Mouse (Mus musculus) embryo, embryonic 9.5 days (tissue): ENCODE measurements around the gene Sesn1.
"Not testable (repeated sequence)": the region's sequence is repeated elsewhere in the genome, so short reads cannot be mapped to it uniquely, and the experiment has no call there.

Experiments
- DNase-seq: peaks from one replicate; pipeline ENCODE4 v3.0.0-alpha.2; 2017; ENCODE audit errors: extremely low spot score

Sesn1 gene

GRCm38 (mm10) chr10:41908899-41909298 is 99.2 kb downstream of the Sesn1 start:
- no peak for DNase-seq

DNA sequence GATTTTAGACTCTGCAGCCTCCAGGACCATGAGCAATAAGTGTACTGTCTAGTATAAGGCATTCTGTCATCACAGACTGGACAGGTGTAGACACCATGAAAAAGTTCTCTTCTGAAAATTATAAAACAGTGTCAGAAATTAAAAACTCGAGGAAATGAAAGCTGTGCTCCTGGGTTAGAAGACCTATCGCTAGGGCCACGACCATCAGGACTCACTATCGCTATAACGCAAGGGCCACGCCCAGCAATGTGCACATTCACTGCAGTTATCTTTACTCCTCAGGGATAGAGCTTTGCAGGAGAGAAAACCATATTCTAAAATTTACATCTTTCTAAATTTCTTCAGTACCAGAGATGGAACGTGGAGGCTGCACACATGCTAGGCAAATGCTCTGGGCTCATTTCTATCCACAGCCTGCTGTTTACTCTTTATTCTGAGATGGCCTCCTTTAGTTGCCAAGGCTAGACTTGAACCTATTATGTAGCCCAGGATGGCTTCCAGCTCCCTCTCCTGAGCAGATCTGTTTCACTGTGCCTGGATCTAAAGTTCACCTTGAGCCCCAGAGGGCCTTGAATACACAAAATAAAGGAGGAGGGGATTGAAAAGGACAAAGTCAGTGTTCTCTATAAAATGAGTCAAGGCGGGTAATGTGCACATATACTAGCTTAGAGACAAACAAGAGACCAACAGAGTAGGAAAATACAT is 102.7 kb downstream of the Sesn1 start:
- DNase-seq, result no peak

DNA sequence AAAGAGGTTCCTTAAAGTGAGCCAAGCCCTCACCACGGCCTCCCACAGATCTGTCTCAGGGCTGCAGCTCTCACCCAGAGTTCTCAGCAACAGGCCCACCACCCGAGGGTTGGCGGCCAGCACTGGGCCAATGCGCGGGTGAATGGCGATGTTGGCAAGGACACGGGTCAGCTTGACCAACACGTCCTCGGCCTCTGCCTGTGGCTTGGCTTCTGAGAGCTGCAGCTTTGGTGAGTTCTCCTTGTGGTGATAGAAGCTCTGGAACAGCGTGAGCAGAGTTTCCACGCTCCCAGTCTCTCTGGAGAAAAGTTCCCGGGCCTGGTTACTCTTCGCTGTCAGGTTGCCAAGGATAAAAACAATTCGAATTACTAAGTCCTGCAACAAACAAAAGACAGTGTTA is 117.0 kb downstream of the Sesn1 start:
- DNase-seq, result no peak

DNA sequence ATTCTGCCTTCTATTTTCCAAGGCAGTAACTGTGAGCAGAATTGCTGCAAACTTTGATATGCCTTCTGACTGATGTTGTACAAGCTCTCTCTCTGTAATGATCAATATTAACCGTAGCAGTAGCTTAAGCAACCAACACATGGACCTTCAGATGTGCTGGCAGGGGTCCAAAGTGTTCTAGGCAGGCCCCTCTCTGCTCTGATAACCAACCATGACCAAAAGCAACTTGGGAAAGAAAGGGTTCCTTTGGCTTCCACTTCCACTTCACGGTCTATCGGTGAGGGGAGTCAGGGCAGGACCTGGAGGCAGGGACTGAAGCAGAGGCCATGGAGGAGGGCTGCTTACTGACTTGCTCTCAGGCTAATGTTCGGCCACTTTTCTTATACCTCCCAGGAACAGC is 121.2 kb downstream of the Sesn1 start:
- DNase-seq, result no peak

- DNase-seq, result no peak
Measured at GRCm38 (mm10) chr10:41931962-41932361, 122.2 kb downstream of the Sesn1 start.

- DNase-seq, result no peak
Measured at GRCm38 (mm10) chr10:41932943-41933342, 123.2 kb downstream of the Sesn1 start.

DNA sequence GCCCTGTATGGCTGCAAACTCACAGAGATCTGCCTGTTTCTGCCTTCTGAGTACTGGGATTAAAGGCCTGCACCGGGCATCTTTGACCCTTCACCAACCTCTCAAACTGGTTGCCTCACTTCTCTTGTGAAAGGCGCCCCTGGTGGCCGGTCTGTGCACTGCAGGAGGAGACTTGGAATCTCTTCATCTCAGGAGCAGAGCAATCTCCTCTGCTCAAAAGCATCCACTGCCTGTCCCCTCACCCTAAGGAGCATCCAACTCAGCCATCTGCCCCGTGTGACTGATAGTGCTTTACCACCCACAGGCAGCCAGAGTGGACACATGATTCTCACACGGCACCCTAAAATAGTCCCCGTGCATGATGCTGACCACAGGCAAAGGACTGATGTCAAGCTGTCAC is 123.8 kb downstream of the Sesn1 start:
- peak; percentile 39 for DNase-seq

DNA sequence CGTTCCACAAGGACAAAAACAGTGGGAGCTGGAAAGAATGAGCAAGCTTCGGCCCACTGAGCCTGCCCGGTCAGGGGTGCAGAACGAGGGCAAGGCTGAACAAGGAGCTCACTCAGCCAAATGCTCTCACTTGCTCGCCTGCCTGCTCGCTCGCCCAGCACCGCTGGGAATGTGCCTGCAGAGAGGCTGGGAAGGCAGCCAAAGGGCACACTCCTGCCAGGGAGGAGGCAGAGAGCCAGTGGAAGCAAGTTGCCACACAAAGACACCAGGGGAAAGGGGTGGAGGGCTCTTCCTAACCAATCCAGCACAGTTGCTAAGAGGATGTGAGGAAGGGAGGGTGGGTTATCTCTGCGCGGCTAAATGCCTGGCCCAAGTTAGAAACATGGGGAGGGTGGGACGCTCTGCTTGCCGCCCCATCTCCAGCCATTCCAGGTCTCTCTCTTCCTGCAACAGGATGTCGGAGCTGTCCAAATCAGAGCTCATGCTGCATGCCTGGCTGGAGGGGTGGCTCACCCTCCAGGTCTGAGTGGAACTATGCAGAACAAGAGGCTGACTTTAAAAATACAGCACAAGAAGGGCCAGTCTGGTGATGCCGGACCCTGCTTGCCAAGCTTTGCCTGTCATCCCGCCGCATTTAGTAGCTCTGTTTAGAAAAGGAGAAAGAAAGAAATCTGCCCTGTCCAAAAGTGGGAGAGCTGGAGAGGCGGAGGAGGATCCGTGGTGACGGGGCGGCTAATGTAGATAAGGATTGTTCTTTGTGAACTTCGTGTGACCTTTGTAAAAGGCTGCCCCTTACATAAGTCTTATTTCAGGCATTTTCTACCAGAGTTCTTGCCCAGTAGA is 125.1 kb downstream of the Sesn1 start:
- DNase-seq, result peak; percentile 43

DNA sequence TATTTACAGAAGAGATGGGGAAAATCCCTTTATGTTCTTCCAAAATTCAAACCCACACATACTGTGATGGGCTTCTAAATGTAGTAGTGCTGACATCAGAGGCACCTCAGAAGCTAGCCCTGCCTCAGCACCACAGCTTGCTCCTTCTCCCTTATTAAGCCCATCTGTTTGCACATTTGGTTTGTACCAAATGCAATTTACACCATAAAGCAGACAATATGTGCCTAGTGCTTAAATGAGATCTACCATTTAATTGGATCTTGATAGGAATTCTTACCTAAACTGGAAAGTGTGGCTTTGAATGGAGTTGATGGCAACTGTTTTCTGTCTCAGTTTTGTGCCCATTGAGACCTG is 125.7 kb downstream of the Sesn1 start:
- DNase-seq, result no peak

GRCm38 (mm10) chr10:41936100-41936499 is 126.4 kb downstream of the Sesn1 start:
- no peak for DNase-seq

GRCm38 (mm10) chr10:41937176-41937575 is 127.4 kb downstream of the Sesn1 start:
- peak; percentile 5 for DNase-seq

DNA sequence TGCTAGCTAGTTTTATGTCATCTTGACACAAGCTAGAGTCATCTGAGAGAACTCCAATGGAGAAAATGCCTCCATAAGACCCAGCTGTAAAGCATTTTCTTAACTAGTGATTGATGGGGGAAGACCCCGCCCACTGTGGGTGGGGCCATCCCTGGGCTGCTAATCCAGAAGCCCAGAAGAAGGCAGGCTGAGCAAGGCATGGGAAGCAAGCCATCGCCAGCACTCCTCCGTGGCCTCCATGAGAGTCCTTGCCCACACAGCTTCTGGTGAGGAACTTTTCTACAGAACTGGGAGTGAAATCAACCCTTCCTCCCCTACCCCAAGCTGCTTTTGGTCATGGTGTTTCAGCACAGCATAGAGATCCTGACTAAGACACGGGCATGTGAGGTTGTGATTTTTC is 129.4 kb downstream of the Sesn1 start:
- no peak for DNase-seq

- DNase-seq, result not testable (repeated sequence)
Measured at GRCm38 (mm10) chr10:41952354-41952753, 142.6 kb downstream of the Sesn1 start.

- no peak for DNase-seq
Measured at GRCm38 (mm10) chr10:41952850-41953527, 143.3 kb downstream of the Sesn1 start.

- no peak for DNase-seq
Measured at GRCm38 (mm10) chr10:41953528-41953864, 143.8 kb downstream of the Sesn1 start.

GRCm38 (mm10) chr10:41957421-41958225 is 147.9 kb downstream of the Sesn1 start:
- DNase-seq, result no peak
